Mouse (Mus musculus) megakaryocyte progenitor cell, adult 5-6 weeks (primary cell): ENCODE results near the gene Syngap1. TPM values are rescaled to one million over a fixed set of nuclear protein-coding genes. Genes with fewer than 3 reads are reported as not detected.

Experiments
- ATAC-seq: replicated peaks from 2 replicates; pipeline ENCODE4 v1.8.0; 2016; ENCODE audit warnings: mild to moderate bottlenecking, moderate TSS enrichment, inconsistent platforms; ENCODE audit not compliant: poor library complexity
- total RNA-seq, 2 experiments: library from RNA; stranded (forward) in 1 of 2; stranded (reverse) in 1 of 2; fragments of 157-497, 149-512 nt in 1 of 2; fragments of 200-1000 nt in 1 of 2; gene quantifications; 2 replicates each; pipeline versions ENCODE4 v1.2.3 to v1.2.4; 2015 to 2017

Gene Syngap1
- total RNA-seq, 2 experiments from 2014 or later: 3.6 to 11.6 TPM

DNA sequence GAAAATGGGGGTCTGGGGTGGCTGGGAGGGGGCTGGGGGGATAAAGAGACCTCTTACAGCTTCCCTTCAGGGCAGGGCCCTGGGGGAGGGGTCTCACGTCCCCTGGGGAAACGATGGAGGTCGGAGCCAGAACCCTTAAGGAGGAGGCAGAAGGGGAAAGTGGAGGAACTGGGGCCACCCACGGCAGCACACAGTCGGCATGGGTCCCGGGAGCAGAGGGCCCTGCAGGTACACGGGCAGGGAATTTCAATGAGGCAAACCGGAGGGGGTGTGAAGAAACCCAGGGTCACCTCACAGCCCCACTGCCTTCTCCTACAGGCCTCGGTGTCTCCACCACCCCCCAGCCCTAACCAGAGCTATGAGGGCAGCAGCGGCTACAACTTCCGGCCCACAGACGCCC, 4.6 kb upstream of the Syngap1 start:
- ATAC-seq: no peak

- ATAC-seq: no peak
Observed at GRCm38 (mm10) chr17:26936921-26937695, 3.9 kb upstream of the Syngap1 start.

DNA sequence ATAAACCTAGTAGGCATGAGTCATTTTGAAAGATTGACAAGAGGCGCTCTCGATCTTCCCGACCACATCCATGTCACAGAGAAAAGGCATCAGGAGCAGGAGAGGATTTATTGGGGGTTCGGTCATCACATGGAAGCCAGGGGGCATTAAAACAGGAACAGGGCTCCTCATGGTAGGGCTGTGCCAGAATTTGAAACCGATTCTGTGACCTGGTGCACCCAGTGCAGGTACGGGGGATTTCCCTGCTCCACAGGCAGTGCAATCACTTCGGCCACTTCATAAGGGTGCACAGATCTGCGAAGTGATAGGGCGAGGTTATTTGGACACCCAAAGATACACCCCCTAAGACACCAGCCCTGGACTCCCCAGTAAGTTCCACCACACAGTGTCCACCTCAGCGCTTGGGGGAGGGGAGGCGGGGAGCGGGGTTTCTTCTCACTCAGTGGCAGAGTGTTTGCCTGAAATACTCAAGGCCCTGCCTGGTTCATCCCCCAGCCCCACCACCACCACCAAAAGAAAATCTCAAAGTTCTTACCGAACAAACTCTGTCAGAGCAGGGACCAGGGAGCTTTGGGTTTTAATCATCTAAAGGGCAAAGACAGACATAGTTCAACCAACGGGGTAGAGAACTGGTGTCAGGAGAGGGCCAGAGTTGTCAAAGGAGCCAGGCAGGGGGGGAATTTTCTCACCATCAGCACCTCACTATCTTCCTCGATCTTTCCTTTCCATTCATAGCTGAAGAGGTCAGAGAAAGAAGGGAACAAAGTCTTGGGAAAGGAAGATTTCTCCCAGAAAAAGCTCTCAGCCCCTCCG, 3.0 kb upstream of the Syngap1 start:
- ATAC-seq: no peak

GRCm38 (mm10) chr17:26938731-26939130, 2.3 kb upstream of the Syngap1 start:
- no peak for ATAC-seq

- peak; percentile 88 for ATAC-seq
Observed at GRCm38 (mm10) chr17:26939178-26939972, 1.7 kb upstream of the Syngap1 start, which contains the start of gene Cuta. Gene Cuta, minus strand, starts transcription at chr17:26939569.

GRCm38 (mm10) chr17:26939973-26940300, 1.1 kb upstream of the Syngap1 start:
- no peak for ATAC-seq

- ATAC-seq: no peak
Observed at GRCm38 (mm10) chr17:26941841-26942570, 953 bp downstream of the Syngap1 start.

DNA sequence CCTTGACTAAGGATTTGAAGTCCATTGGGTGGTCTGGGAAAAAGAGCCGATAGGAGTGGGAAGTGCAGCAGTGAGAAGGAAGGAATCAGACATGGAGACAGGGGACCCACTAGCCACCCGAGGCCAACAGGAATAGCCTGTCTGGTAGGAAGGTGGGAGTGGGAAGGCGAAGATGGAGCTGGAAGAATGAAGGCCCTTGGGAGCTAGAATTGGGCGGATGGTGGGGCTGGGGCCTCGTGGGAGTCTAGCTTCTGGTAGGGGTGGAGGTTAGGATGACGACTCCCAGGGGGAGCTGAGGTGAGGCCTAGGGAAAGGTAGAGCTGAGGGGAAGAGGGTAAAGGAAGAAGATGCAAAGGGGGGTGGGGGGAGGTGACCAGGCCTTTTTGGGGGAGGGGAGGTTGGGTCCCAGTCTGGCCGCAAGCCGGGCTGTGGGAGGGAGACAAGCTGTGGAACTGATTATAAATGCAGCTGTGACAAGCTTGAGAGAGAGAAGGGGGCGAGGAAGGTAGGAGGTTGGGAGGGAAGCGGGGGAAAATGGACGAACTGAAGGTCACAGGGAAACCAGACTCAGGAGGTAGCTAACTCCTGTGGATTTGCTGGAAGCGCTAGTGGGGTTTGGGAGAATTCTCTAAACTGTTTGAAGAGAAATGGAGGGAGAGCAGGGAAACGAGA, 4.9 kb downstream of the Syngap1 start:
- ATAC-seq: no peak

- ATAC-seq: peak; percentile 45
Observed at GRCm38 (mm10) chr17:26946567-26946966, 5.5 kb downstream of the Syngap1 start.

- ATAC-seq: no peak
Observed at GRCm38 (mm10) chr17:26947231-26948100, 6.4 kb downstream of the Syngap1 start.

GRCm38 (mm10) chr17:26948316-26949050, 7.4 kb downstream of the Syngap1 start:
- no peak for ATAC-seq

DNA sequence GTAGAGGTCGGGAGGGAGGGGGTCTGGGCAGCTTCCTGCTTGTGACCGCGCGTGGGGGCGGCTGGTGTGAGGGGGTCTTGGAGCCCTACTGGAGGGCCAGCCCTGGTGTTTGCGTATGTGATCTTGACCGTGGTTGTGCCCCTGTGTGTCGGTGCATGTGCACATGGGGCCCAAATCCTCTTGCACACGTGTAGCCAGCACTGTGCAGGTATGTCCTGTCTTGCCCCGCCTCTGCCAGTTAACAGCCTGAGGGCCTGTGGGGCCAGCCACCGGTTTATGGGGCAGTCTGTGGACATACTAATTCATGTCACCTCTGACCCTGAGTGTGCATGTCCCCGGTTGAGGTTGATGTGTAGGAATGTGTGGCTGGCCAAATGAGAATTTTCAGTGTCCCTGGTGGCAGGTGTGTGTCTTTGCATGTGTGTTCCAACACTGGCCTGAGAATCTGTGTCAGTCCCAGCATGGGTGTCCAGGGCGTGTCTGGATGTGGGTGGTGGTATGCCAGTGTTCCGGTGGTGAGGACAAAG, 8.1 kb downstream of the Syngap1 start:
- ATAC-seq: peak; percentile 58

- ATAC-seq: no peak
Observed at GRCm38 (mm10) chr17:26949866-26950265, 8.8 kb downstream of the Syngap1 start.

- no peak for ATAC-seq
Observed at GRCm38 (mm10) chr17:26950560-26951288, 9.7 kb downstream of the Syngap1 start.

DNA sequence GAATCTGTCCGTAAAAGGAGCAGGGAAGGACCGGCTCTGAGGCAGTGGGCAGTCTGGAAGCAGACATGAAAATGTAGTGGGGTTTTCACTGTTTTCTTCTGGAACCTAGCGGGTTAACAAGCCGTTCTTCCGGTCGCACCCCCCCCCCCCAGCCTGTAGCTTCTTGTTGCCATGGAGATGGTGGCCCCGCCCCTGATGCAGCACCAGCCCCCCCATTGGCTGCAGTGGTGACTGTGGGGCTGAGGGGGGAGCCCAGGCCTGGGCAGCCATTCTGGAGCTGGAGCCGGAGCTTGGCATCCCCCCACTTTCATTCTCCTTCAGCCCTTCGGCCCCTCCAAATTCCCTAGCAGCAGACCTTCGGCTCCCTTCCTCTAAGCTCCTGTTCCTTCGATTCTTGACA, 10.4 kb downstream of the Syngap1 start:
- ATAC-seq: peak; percentile 75

GRCm38 (mm10) chr17:26951952-26952877, 11.2 kb downstream of the Syngap1 start:
- no peak for ATAC-seq
